Mouse (Mus musculus) heart, embryonic 16.5 days (tissue): ENCODE data around the gene Prkca. TPM values are rescaled to one million over a fixed set of nuclear protein-coding genes. Genes with fewer than 3 reads are reported as not detected.
A peak's percentile ranks its signal among the peaks of the same experiment; 100 is the strongest.

Source experiments
- ATAC-seq: fragments of 200-750 bp; cut with Nextera tagmentation; replicated peaks from 2 replicates; pipeline ENCODE4 v1.8.0; 2017; ENCODE audit warnings: moderate number of reproducible peaks; ENCODE audit not compliant: insufficient read depth, low FRiP score; ENCODE audit errors: extremely low read depth
- H3K27ac ChIP-seq: fragments of 300-500 bp; sonication (generic); 2 replicates; pipeline ENCODE4 v1.5.1; 2014; ENCODE audit warnings: mild to moderate bottlenecking, low read length, control low read depth, moderate library complexity
- H3K27me3 ChIP-seq: fragments of 300-500 bp; sonication (generic); 2 replicates; pipeline ENCODE4 v1.6.1; 2014; ENCODE audit warnings: low read length, mixed read lengths; ENCODE audit not compliant: control insufficient read depth, insufficient read depth
- H3K36me3 ChIP-seq: fragments of 300-500 bp; sonication (generic); 2 replicates; pipeline ENCODE4 v1.6.1; 2014; ENCODE audit not compliant: control insufficient read depth, insufficient read depth
- H3K4me1 ChIP-seq: fragments of 300-500 bp; sonication (generic); 2 replicates; pipeline ENCODE4 v1.6.1; 2014; ENCODE audit warnings: low read length, mixed read lengths; ENCODE audit not compliant: control insufficient read depth, insufficient read depth
- H3K4me2 ChIP-seq: fragments of 300-500 bp; sonication (generic); 2 replicates; pipeline ENCODE4 v1.6.1; 2014; ENCODE audit warnings: low read depth, mild to moderate bottlenecking, control low read depth, low read length
- H3K4me3 ChIP-seq: fragments of 300-500 bp; sonication (generic); 2 replicates; pipeline ENCODE4 v1.5.1; 2014; ENCODE audit warnings: mild to moderate bottlenecking, control low read depth, low read length
- H3K9ac ChIP-seq: fragments of 300-500 bp; sonication (generic); 2 replicates; pipeline ENCODE4 v1.6.1; 2014; ENCODE audit warnings: low read length, control low read depth
- H3K9me3 ChIP-seq: fragments of 300-500 bp; sonication (generic); replicated peaks from 2 replicates; pipeline ENCODE4 v1.6.1; 2016; ENCODE audit warnings: low read length; ENCODE audit not compliant: control insufficient read depth
- WGBS: fragments of 180-500 bp; shearing (Covaris S2); extraction: QIAGEN DNeasy Blood & Tissue Kit; methylation state at CpG from one replicate; pipeline ENCODE4 v1.1.7; 2014; 5-methylcytosine and 5-hydroxymethylcytosine counted together
- polyA plus RNA-seq: library from polyadenylated mRNA; unstranded; fragments of >200 nt; fragmentation: Nextera tagmentation; extraction: Ambion mirVana; gene quantifications from 2 replicates; pipeline ENCODE4 v1.2.1, GENCODE M21; 2015

Prkca gene
- polyA plus RNA-seq, 1 experiment from 2014 or later, result 14.4 TPM

GRCm38 (mm10) chr11:108156107-108156506, 187.6 kb downstream of the Prkca start:
- no peak for ATAC-seq
- Histone ChIP-seq H3K27me3 (no peaks in the 10 kb centered on the region), H3K4me1 (peaks cover 32% of the 10 kb centered on the region), H3K9me3 (peaks cover 10% of the 10 kb centered on the region), H3K36me3 (peaks cover 8% of the 10 kb centered on the region; the same call in 1 of the 2 replicates), H3K9ac (no peak overlapping the region), H3K4me2 (no peak overlapping the region), H3K4me3 (no peak overlapping the region), H3K27ac (no peak overlapping the region)
- WGBS, result 78% methylated on average over 5 of the region's 5 CpGs

- WGBS, result 96% methylated on average over 8 of the region's 8 CpGs
- Histone ChIP-seq H3K4me3 (no peak overlapping the region), H3K9me3 (peaks cover 10% of the 10 kb centered on the region), H3K9ac (no peak overlapping the region), H3K4me2 (no peak overlapping the region), H3K27me3 (no peaks in the 10 kb centered on the region), H3K36me3 (peaks cover 8% of the 10 kb centered on the region; the same call in 1 of the 2 replicates), H3K27ac (no peak overlapping the region), H3K4me1 (peaks cover 41% of the 10 kb centered on the region)
- ATAC-seq, result no peak
Observed at GRCm38 (mm10) chr11:108155088-108155580, 188.6 kb downstream of the Prkca start.

GRCm38 (mm10) chr11:108153997-108154841, 189.5 kb downstream of the Prkca start:
- Histone ChIP-seq H3K9ac (no peak overlapping the region), H3K4me1 (peaks cover 48% of the 10 kb centered on the region), H3K4me2 (no peak overlapping the region), H3K27me3 (no peaks in the 10 kb centered on the region), H3K36me3 (0 out of 2 replicates have a peak, but pooled peaks cover 4% of the 10 kb centered on the region), H3K27ac (no peak overlapping the region), H3K9me3 (peaks cover 5% of the 10 kb centered on the region), H3K4me3 (no peak overlapping the region)
- ATAC-seq, result no peak
- WGBS, result 74% methylated on average over 9 of the region's 9 CpGs

GRCm38 (mm10) chr11:108152591-108152990, 191.1 kb downstream of the Prkca start:
- Histone ChIP-seq H3K36me3 (no peaks in the 10 kb centered on the region), H3K27ac (no peak overlapping the region), H3K4me3 (no peak overlapping the region), H3K4me2 (no peak overlapping the region), H3K4me1 (peaks cover 60% of the 10 kb centered on the region), H3K9ac (no peak overlapping the region), H3K27me3 (no peaks in the 10 kb centered on the region), H3K9me3 (no peaks in the 10 kb centered on the region)
- 35% methylated on average over 4 of the region's 4 CpGs for WGBS
- ATAC-seq, result no peak

- Histone ChIP-seq H3K9me3 (no peaks in the 10 kb centered on the region), H3K4me2 (0 out of 2 replicates have a peak overlapping the region, but pooled peaks have one; percentile 3)
Observed at GRCm38 (mm10) chr11:108150410-108150809, 193.3 kb downstream of the Prkca start.

GRCm38 (mm10) chr11:108149187-108149586, 194.5 kb downstream of the Prkca start:
- no peaks in the 10 kb centered on the region for H3K27me3 ChIP-seq
- H3K9ac ChIP-seq, result peak overlapping the region; percentile 60
- no peak overlapping the region for H3K4me3 ChIP-seq
- ATAC-seq, result no peak
- H3K9me3 ChIP-seq, result no peaks in the 10 kb centered on the region
- H3K36me3 ChIP-seq, result no peaks in the 10 kb centered on the region
- H3K4me1 ChIP-seq, result peaks cover 70% of the 10 kb centered on the region
- H3K4me2 ChIP-seq, result peak overlapping the region; percentile 47
- whole genome bisulfite sequencing, result 11% methylated on average over 9 of the region's 9 CpGs
- peak overlapping the region; percentile 97 for H3K27ac ChIP-seq

More at GRCm38 (mm10) chr11:108150410-108150809, 193.3 kb downstream of the Prkca start:
- H3K9ac ChIP-seq, result no peak overlapping the region
- H3K4me3 ChIP-seq, result no peak overlapping the region
- 38% methylated on average over 7 of the region's 7 CpGs for WGBS
- H3K27me3 ChIP-seq, result no peaks in the 10 kb centered on the region
- no peaks in the 10 kb centered on the region for H3K36me3 ChIP-seq
- H3K27ac ChIP-seq, result peak overlapping the region; percentile 78
- ATAC-seq, result no peak
- H3K4me1 ChIP-seq, result peaks cover 72% of the 10 kb centered on the region

GRCm38 (mm10) chr11:108148491-108148890, 195.2 kb downstream of the Prkca start:
- peak overlapping the region; percentile 97 for H3K27ac ChIP-seq

GRCm38 (mm10) chr11:108145752-108146496, 197.8 kb downstream of the Prkca start:
- no peaks in the 10 kb centered on the region for H3K36me3 ChIP-seq
- no peak for ATAC-seq
- H3K4me2 ChIP-seq, result peak overlapping the region; percentile 54
- H3K9ac ChIP-seq, result peak overlapping the region; percentile 49; the same call in 1 of the 2 replicates
- WGBS, result 45% methylated on average over 13 of the region's 13 CpGs
- no peaks in the 10 kb centered on the region for H3K27me3 ChIP-seq
- peaks cover 52% of the 10 kb centered on the region for H3K4me1 ChIP-seq
- peak overlapping the region; percentile 10; the same call in 1 of the 2 replicates for H3K4me3 ChIP-seq
- no peaks in the 10 kb centered on the region for H3K9me3 ChIP-seq
- peak overlapping the region; percentile 69 for H3K27ac ChIP-seq

More at GRCm38 (mm10) chr11:108148491-108148890, 195.2 kb downstream of the Prkca start:
- H3K9me3 ChIP-seq, result no peaks in the 10 kb centered on the region
- peaks cover 63% of the 10 kb centered on the region for H3K4me1 ChIP-seq
- peak overlapping the region; percentile 60 for H3K9ac ChIP-seq
- 13% methylated on average over 4 of the region's 4 CpGs for WGBS
- ATAC-seq, result peak; percentile 82
- H3K4me3 ChIP-seq, result 0 out of 2 replicates have a peak overlapping the region, but pooled peaks have one; percentile 21
- H3K4me2 ChIP-seq, result peak overlapping the region; percentile 47
- no peaks in the 10 kb centered on the region for H3K36me3 ChIP-seq
- H3K27me3 ChIP-seq, result no peaks in the 10 kb centered on the region
